Mouse (Mus musculus) kidney, embryonic 15.5 days (tissue): Measurements from ENCODE around the gene 9930022D16Rik. TPM values are rescaled to one million over a fixed set of nuclear protein-coding genes. Genes with fewer than 3 reads are reported as not detected.

ENCODE experiments used
- ATAC-seq: fragments of 200-750 bp; cut with Nextera tagmentation; replicated peaks from 2 replicates; pipeline ENCODE4 v1.8.0; 2017; ENCODE audit warnings: moderate TSS enrichment; ENCODE audit not compliant: low FRiP score
- H3K27ac ChIP-seq: fragments of 300-500 bp; sonication (generic); 2 replicates; pipeline ENCODE4 v1.5.1; 2015; ENCODE audit warnings: mild to moderate bottlenecking, inconsistent platforms
- H3K27me3 ChIP-seq: fragments of 300-500 bp; sonication (generic); 2 replicates; pipeline ENCODE4 v1.6.1; 2015; ENCODE audit warnings: inconsistent platforms
- H3K36me3 ChIP-seq: fragments of 300-500 bp; sonication (generic); 2 replicates; pipeline ENCODE4 v1.6.1; 2015; ENCODE audit warnings: inconsistent platforms
- H3K4me1 ChIP-seq: fragments of 300-500 bp; sonication (generic); 2 replicates; pipeline ENCODE4 v1.6.1; 2015; ENCODE audit warnings: inconsistent platforms
- H3K4me2 ChIP-seq: fragments of 300-500 bp; sonication (generic); 2 replicates; pipeline ENCODE4 v1.6.1; 2015; ENCODE audit warnings: moderate library complexity, mild to moderate bottlenecking, inconsistent platforms
- H3K4me3 ChIP-seq: fragments of 300-500 bp; sonication (generic); replicated peaks from 2 replicates; pipeline ENCODE4 v1.5.1; 2015; ENCODE audit warnings: mild to moderate bottlenecking, inconsistent platforms
- H3K9ac ChIP-seq: fragments of 300-500 bp; sonication (generic); 2 replicates; pipeline ENCODE4 v1.6.1; 2015; ENCODE audit warnings: mild to moderate bottlenecking, inconsistent platforms
- H3K9me3 ChIP-seq: fragments of 300-500 bp; sonication (generic); replicated peaks from 2 replicates; pipeline ENCODE4 v1.6.1; 2016; ENCODE audit warnings: inconsistent platforms
- WGBS: fragments of 180-500 bp; shearing (Covaris S2); methylation state at CpG from one replicate; pipeline ENCODE4 v1.1.7; 2015; ENCODE audit warnings: mixed read lengths; 5-methylcytosine and 5-hydroxymethylcytosine counted together
- polyA plus RNA-seq: library from polyadenylated mRNA; unstranded; fragments of >200 nt; fragmentation: Nextera tagmentation; extraction: Ambion mirVana; gene quantifications from 2 replicates; pipeline ENCODE4 v1.2.1, GENCODE M21; 2015

9930022D16Rik gene
- polyA plus RNA-seq, 1 experiment from 2014 or later: not detected

DNA sequence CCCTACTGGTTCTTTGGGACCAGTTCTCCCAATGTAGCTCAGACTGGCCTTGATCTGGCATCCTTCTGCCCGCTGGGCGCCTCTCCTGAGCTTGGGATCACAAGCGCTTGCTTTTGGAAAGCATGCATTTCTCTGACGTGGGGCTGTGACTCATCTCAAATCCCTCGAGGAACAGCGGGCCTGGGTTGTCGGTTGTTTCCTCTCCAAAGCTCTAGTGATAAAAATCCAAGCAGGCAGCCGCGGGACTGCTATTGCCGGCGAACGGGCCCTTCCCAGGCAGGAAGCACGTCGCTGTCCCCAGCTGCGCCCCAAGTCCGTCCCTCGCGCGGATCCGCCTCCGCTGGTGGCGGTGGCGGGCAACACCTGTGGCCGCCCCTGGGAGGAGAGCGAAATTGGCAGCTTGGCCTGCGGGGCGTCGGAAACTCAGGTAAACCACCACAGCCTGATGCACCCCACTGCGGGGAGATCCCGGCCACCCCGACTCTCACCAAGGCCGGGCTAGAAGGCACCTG, 26.2 kb downstream of the 9930022D16Rik start:
- WGBS: 1% methylated on average over 32 of the region's 32 CpGs
- Histone ChIP-seq H3K4me2 (peak overlapping the region; percentile 80), H3K36me3 (peaks cover 35% of the 10 kb centered on the region), H3K9ac (peak overlapping the region; percentile 44), H3K4me3 (peak overlapping the region; percentile 55), H3K27ac (peak overlapping the region; percentile 43; the same call in 1 of the 2 replicates), H3K9me3 (no peaks in the 10 kb centered on the region), H3K27me3 (no peaks in the 10 kb centered on the region), H3K4me1 (peaks cover 16% of the 10 kb centered on the region)
- peak; percentile 88 for ATAC-seq

DNA sequence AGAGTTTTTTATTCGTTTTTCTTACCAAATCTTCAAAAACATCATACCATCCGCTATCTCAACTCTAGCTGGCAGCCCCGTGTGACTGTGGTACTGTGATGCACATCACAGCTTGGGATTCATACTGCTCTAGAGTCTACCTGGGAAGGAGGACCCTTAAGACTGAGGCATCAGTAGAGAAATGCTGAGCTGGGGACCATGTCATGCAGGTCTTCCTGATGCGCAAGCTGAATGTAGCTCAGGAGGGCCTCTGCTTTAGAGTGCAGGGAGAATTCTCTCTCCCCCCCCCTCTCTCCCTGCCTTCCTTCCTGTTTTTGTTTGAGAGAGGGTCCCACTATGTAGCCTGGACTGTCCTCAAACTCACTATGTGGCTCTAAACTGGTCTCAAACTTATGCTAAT, 26.9 kb downstream of the 9930022D16Rik start:
- no peaks in the 10 kb centered on the region for H3K9me3 ChIP-seq
- H3K27me3 ChIP-seq: no peaks in the 10 kb centered on the region
- H3K4me3 ChIP-seq: peak overlapping the region; percentile 55
- H3K9ac ChIP-seq: 0 out of 2 replicates have a peak overlapping the region, but pooled peaks have one; percentile 44
- ATAC-seq: no peak
- H3K27ac ChIP-seq: no peak overlapping the region
- H3K4me2 ChIP-seq: peak overlapping the region; percentile 80
- H3K4me1 ChIP-seq: peaks cover 16% of the 10 kb centered on the region
- H3K36me3 ChIP-seq: peaks cover 27% of the 10 kb centered on the region
- WGBS: 64% methylated on average over 4 of the region's 4 CpGs

- 64% methylated on average over 3 of the region's 3 CpGs for WGBS
- Histone ChIP-seq H3K9me3 (no peaks in the 10 kb centered on the region), H3K27me3 (no peaks in the 10 kb centered on the region), H3K27ac (no peak overlapping the region), H3K36me3 (peaks cover 22% of the 10 kb centered on the region), H3K4me1 (peaks cover 16% of the 10 kb centered on the region), H3K4me2 (peak overlapping the region; percentile 80; the same call in 1 of the 2 replicates), H3K9ac (no peak overlapping the region), H3K4me3 (no peak overlapping the region)
- no peak for ATAC-seq
These were observed 27.4 kb downstream of the 9930022D16Rik start for GRCm38 (mm10) chr11:109441119-109441518.

GRCm38 (mm10) chr11:109442166-109442730, 28.5 kb downstream of the 9930022D16Rik start:
- ATAC-seq: no peak
- 34% methylated on average over 5 of the region's 5 CpGs for WGBS
- Histone ChIP-seq H3K27ac (no peak overlapping the region), H3K4me2 (no peak overlapping the region), H3K9ac (no peak overlapping the region), H3K4me1 (peaks cover 16% of the 10 kb centered on the region), H3K9me3 (no peaks in the 10 kb centered on the region), H3K4me3 (no peak overlapping the region), H3K27me3 (no peaks in the 10 kb centered on the region), H3K36me3 (peaks cover 12% of the 10 kb centered on the region)

GRCm38 (mm10) chr11:109443468-109444263, 29.9 kb downstream of the 9930022D16Rik start:
- Histone ChIP-seq H3K27ac (no peak overlapping the region), H3K4me3 (no peak overlapping the region), H3K4me1 (peaks cover 16% of the 10 kb centered on the region), H3K9ac (no peak overlapping the region), H3K36me3 (no peaks in the 10 kb centered on the region), H3K27me3 (no peaks in the 10 kb centered on the region), H3K4me2 (no peak overlapping the region), H3K9me3 (no peaks in the 10 kb centered on the region)
- ATAC-seq: no peak
- WGBS: 88% methylated on average over 8 of the region's 8 CpGs

DNA sequence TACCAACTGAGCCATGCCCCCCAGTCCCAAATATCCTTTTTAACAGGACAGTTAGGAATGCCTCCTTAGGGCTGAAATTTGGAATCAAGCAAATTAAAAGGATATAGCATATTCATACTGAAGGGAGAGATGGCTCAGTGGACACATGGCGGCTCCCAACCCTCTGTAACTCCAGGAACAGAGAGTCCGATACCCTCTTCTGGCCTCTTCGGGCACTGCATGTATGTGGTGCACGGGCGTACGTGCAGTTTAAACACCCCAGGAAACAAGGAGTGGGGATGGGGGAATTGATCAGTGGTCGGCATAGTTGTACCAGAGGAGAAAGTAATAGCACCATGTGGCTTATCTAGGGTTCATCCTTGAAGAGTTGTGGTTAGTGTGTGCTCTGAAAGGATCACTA, 30.9 kb downstream of the 9930022D16Rik start:
- H3K4me2 ChIP-seq: no peak overlapping the region
- H3K27ac ChIP-seq: no peak overlapping the region
- no peaks in the 10 kb centered on the region for H3K27me3 ChIP-seq
- no peak overlapping the region for H3K9ac ChIP-seq
- H3K9me3 ChIP-seq: no peaks in the 10 kb centered on the region
- WGBS: 67% methylated on average over 7 of the region's 7 CpGs
- peaks cover 12% of the 10 kb centered on the region for H3K4me1 ChIP-seq
- no peak for ATAC-seq
- H3K36me3 ChIP-seq: no peaks in the 10 kb centered on the region
- no peak overlapping the region for H3K4me3 ChIP-seq

- Histone ChIP-seq H3K27me3 (no peaks in the 10 kb centered on the region), H3K4me1 (peaks cover 4% of the 10 kb centered on the region), H3K36me3 (no peaks in the 10 kb centered on the region), H3K27ac (no peak overlapping the region), H3K9me3 (no peaks in the 10 kb centered on the region), H3K4me3 (no peak overlapping the region), H3K4me2 (no peak overlapping the region), H3K9ac (no peak overlapping the region)
- 55% methylated on average over 13 of the region's 13 CpGs for WGBS
- peak; percentile 67 for ATAC-seq
These were observed 31.8 kb downstream of the 9930022D16Rik start for GRCm38 (mm10) chr11:109445438-109446035.

GRCm38 (mm10) chr11:109451169-109451568, 37.5 kb downstream of the 9930022D16Rik start:
- WGBS: 86% methylated on average over 11 of the region's 11 CpGs

GRCm38 (mm10) chr11:109456261-109456660, 42.5 kb downstream of the 9930022D16Rik start:
- ATAC-seq: no peak
- 84% methylated on average over 5 of the region's 5 CpGs for WGBS
- no peak overlapping the region for H3K4me3 ChIP-seq
- no peak overlapping the region for H3K9ac ChIP-seq
- H3K27me3 ChIP-seq: no peaks in the 10 kb centered on the region
- H3K4me1 ChIP-seq: no peaks in the 10 kb centered on the region
- H3K36me3 ChIP-seq: peaks cover 44% of the 10 kb centered on the region
- H3K9me3 ChIP-seq: no peaks in the 10 kb centered on the region
- H3K27ac ChIP-seq: no peak overlapping the region
- H3K4me2 ChIP-seq: no peak overlapping the region

More at GRCm38 (mm10) chr11:109451169-109451568, 37.5 kb downstream of the 9930022D16Rik start:
- no peak overlapping the region for H3K4me2 ChIP-seq
- no peaks in the 10 kb centered on the region for H3K27me3 ChIP-seq
- no peak overlapping the region for H3K9ac ChIP-seq
- H3K27ac ChIP-seq: no peak overlapping the region
- no peaks in the 10 kb centered on the region for H3K9me3 ChIP-seq
- no peak overlapping the region for H3K4me3 ChIP-seq
- no peaks in the 10 kb centered on the region for H3K4me1 ChIP-seq
- peaks cover 25% of the 10 kb centered on the region for H3K36me3 ChIP-seq
- ATAC-seq: no peak

DNA sequence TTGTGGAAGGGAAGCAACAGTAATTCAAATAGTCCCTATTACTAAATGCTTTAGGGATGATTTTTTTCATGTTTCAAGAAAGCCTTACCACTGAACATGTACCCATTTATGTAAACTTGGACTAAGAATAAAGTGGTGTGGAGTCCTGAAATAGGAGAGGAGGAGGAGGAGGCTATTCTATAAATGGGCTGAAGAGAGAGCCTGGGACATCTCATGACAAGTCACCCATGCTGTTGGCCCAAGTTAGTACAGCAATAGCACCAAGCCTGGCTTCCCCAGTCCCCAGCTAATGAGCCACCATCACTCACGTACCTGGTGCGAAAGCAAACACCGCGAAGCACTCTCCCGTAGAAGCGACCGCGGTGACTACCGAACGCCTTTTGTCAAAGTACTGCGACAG, 44.4 kb downstream of the 9930022D16Rik start:
- H3K9me3 ChIP-seq: no peaks in the 10 kb centered on the region
- no peak overlapping the region for H3K9ac ChIP-seq
- no peaks in the 10 kb centered on the region for H3K4me1 ChIP-seq
- H3K4me3 ChIP-seq: no peak overlapping the region
- no peak overlapping the region for H3K4me2 ChIP-seq
- peaks cover 52% of the 10 kb centered on the region for H3K36me3 ChIP-seq
- ATAC-seq: no peak
- no peak overlapping the region for H3K27ac ChIP-seq
- 92% methylated on average over 11 of the region's 11 CpGs for WGBS
- no peaks in the 10 kb centered on the region for H3K27me3 ChIP-seq

GRCm38 (mm10) chr11:109460586-109460985, 46.9 kb downstream of the 9930022D16Rik start:
- Histone ChIP-seq H3K4me2 (no peak overlapping the region), H3K4me3 (no peak overlapping the region), H3K9me3 (no peaks in the 10 kb centered on the region), H3K4me1 (no peaks in the 10 kb centered on the region), H3K9ac (no peak overlapping the region), H3K27me3 (no peaks in the 10 kb centered on the region), H3K27ac (no peak overlapping the region), H3K36me3 (peaks cover 33% of the 10 kb centered on the region)
- ATAC-seq: no peak
- 70% methylated on average over 5 of the region's 5 CpGs for WGBS

- ATAC-seq: no peak
- H3K27ac ChIP-seq: no peak overlapping the region
These were observed 51.4 kb downstream of the 9930022D16Rik start for GRCm38 (mm10) chr11:109465068-109465467.

More at GRCm38 (mm10) chr11:109465068-109465467, 51.4 kb downstream of the 9930022D16Rik start:
- Histone ChIP-seq H3K9ac (no peak overlapping the region), H3K27me3 (no peaks in the 10 kb centered on the region), H3K4me3 (no peak overlapping the region), H3K9me3 (no peaks in the 10 kb centered on the region), H3K4me2 (no peak overlapping the region), H3K4me1 (no peaks in the 10 kb centered on the region; the same call in 1 of the 2 replicates), H3K36me3 (peaks cover 14% of the 10 kb centered on the region)
- 90% methylated on average over 4 of the region's 4 CpGs for WGBS
